Mouse (Mus musculus) neural tube, embryonic 15.5 days (tissue): ENCODE measurements around the gene Rapgef6. TPM values are rescaled to one million over a fixed set of nuclear protein-coding genes. Genes with fewer than 3 reads are reported as not detected.

Experiments used
- ATAC-seq: fragments of 200-750 bp; cut with Nextera tagmentation; 2 replicates; pipeline ENCODE4 v1.8.0; 2017; ENCODE audit warnings: mild to moderate bottlenecking, moderate TSS enrichment, moderate library complexity; ENCODE audit not compliant: low FRiP score
- H3K27ac ChIP-seq: fragments of 300-500 bp; sonication (generic); replicated peaks from 2 replicates; pipeline ENCODE4 v1.5.1; 2015; ENCODE audit warnings: mild to moderate bottlenecking, inconsistent platforms
- H3K27me3 ChIP-seq: fragments of 300-500 bp; sonication (generic); replicated peaks from 2 replicates; pipeline ENCODE4 v1.6.1; 2015; ENCODE audit warnings: inconsistent platforms
- H3K36me3 ChIP-seq: fragments of 300-500 bp; sonication (generic); 2 replicates; pipeline ENCODE4 v1.6.1; 2015; ENCODE audit warnings: inconsistent platforms
- H3K4me1 ChIP-seq: fragments of 300-500 bp; sonication (generic); 2 replicates; pipeline ENCODE4 v1.6.1; 2015; ENCODE audit warnings: inconsistent platforms
- H3K4me2 ChIP-seq: fragments of 300-500 bp; sonication (generic); 2 replicates; pipeline ENCODE4 v1.6.1; 2015; ENCODE audit warnings: inconsistent platforms, mild to moderate bottlenecking, moderate library complexity
- H3K4me3 ChIP-seq: fragments of 300-500 bp; sonication (generic); replicated peaks from 2 replicates; pipeline ENCODE4 v1.5.1; 2015; ENCODE audit warnings: mild to moderate bottlenecking, inconsistent platforms
- H3K9ac ChIP-seq: fragments of 300-500 bp; sonication (generic); replicated peaks from 2 replicates; pipeline ENCODE4 v1.6.1; 2015; ENCODE audit warnings: mild to moderate bottlenecking, inconsistent platforms
- H3K9me3 ChIP-seq: fragments of 300-500 bp; sonication (generic); replicated peaks from 2 replicates; pipeline ENCODE4 v1.6.1; 2016; ENCODE audit warnings: inconsistent platforms
- WGBS: fragments of 180-500 bp; shearing (Covaris S2); methylation state at CpG from one replicate; pipeline ENCODE4 v1.1.7; 2015; ENCODE audit warnings: mixed read lengths; 5-methylcytosine and 5-hydroxymethylcytosine counted together
- polyA plus RNA-seq: library from polyadenylated mRNA; unstranded; fragments of >200 nt; fragmentation: Nextera tagmentation; extraction: Ambion mirVana; gene quantifications from 2 replicates; pipeline ENCODE4 v1.2.1, GENCODE M21; 2015

The Rapgef6 gene
- polyA plus RNA-seq, 1 experiment from 2014 or later: 36.5 TPM

GRCm38 (mm10) chr11:54530391-54530790 is 7.7 kb downstream of the Rapgef6 start:
- WGBS: 54% methylated on average over 1 of the region's 1 CpGs

GRCm38 (mm10) chr11:54530916-54531315 is 8.3 kb downstream of the Rapgef6 start:
- Histone ChIP-seq H3K4me3 (no peak overlapping the region), H3K4me2 (no peak overlapping the region), H3K9me3 (no peaks in the 10 kb centered on the region), H3K9ac (no peak overlapping the region), H3K27me3 (no peaks in the 10 kb centered on the region), H3K27ac (no peak overlapping the region), H3K36me3 (no peaks in the 10 kb centered on the region), H3K4me1 (0 out of 2 replicates have a peak, but pooled peaks cover 3% of the 10 kb centered on the region)
- ATAC-seq: no peak
- WGBS: 100% methylated on average over 1 of the region's 1 CpGs

More at GRCm38 (mm10) chr11:54530391-54530790, 7.7 kb downstream of the Rapgef6 start:
- Histone ChIP-seq H3K36me3 (no peaks in the 10 kb centered on the region), H3K4me3 (no peak overlapping the region), H3K9me3 (no peaks in the 10 kb centered on the region), H3K9ac (no peak overlapping the region), H3K4me1 (0 out of 2 replicates have a peak, but pooled peaks cover 3% of the 10 kb centered on the region), H3K27ac (no peak overlapping the region), H3K4me2 (no peak overlapping the region), H3K27me3 (no peaks in the 10 kb centered on the region)
- no peak for ATAC-seq

GRCm38 (mm10) chr11:54533834-54534233 is 11.2 kb downstream of the Rapgef6 start:
- Histone ChIP-seq H3K4me1 (0 out of 2 replicates have a peak, but pooled peaks cover 3% of the 10 kb centered on the region), H3K27me3 (no peaks in the 10 kb centered on the region), H3K4me2 (no peak overlapping the region), H3K9me3 (no peaks in the 10 kb centered on the region), H3K27ac (no peak overlapping the region), H3K4me3 (no peak overlapping the region), H3K36me3 (no peaks in the 10 kb centered on the region), H3K9ac (no peak overlapping the region)
- no peak for ATAC-seq
- WGBS: 88% methylated on average over 2 of the region's 2 CpGs

GRCm38 (mm10) chr11:54534871-54535270 is 12.2 kb downstream of the Rapgef6 start:
- Histone ChIP-seq H3K4me2 (no peak overlapping the region), H3K9me3 (no peaks in the 10 kb centered on the region), H3K4me1 (0 out of 2 replicates have a peak, but pooled peaks cover 3% of the 10 kb centered on the region), H3K36me3 (no peaks in the 10 kb centered on the region), H3K9ac (no peak overlapping the region), H3K27me3 (no peaks in the 10 kb centered on the region), H3K4me3 (no peak overlapping the region), H3K27ac (no peak overlapping the region)
- 52% methylated on average over 6 of the region's 6 CpGs for WGBS
- no peak for ATAC-seq

- Histone ChIP-seq H3K4me3 (no peak overlapping the region), H3K36me3 (no peaks in the 10 kb centered on the region), H3K27ac (no peak overlapping the region), H3K27me3 (no peaks in the 10 kb centered on the region), H3K9me3 (no peaks in the 10 kb centered on the region), H3K9ac (no peak overlapping the region), H3K4me1 (no peaks in the 10 kb centered on the region), H3K4me2 (no peak overlapping the region)
- no peak for ATAC-seq
- WGBS: 66% methylated on average over 2 of the region's 2 CpGs
These were observed 16.4 kb downstream of the Rapgef6 start for GRCm38 (mm10) chr11:54539031-54539430.

GRCm38 (mm10) chr11:54539486-54539885 is 16.8 kb downstream of the Rapgef6 start:
- no peaks in the 10 kb centered on the region for H3K36me3 ChIP-seq
- ATAC-seq: no peak
- no peak overlapping the region for H3K9ac ChIP-seq
- H3K27me3 ChIP-seq: no peaks in the 10 kb centered on the region
- H3K27ac ChIP-seq: no peak overlapping the region
- H3K4me2 ChIP-seq: no peak overlapping the region
- no peak overlapping the region for H3K4me3 ChIP-seq
- no peaks in the 10 kb centered on the region for H3K4me1 ChIP-seq
- WGBS: 82% methylated on average over 2 of the region's 2 CpGs
- no peaks in the 10 kb centered on the region for H3K9me3 ChIP-seq

- no peaks in the 10 kb centered on the region for H3K9me3 ChIP-seq
- H3K36me3 ChIP-seq: no peaks in the 10 kb centered on the region
- H3K4me1 ChIP-seq: no peaks in the 10 kb centered on the region
- no peak overlapping the region for H3K4me2 ChIP-seq
- H3K9ac ChIP-seq: no peak overlapping the region
- H3K4me3 ChIP-seq: no peak overlapping the region
- no peaks in the 10 kb centered on the region for H3K27me3 ChIP-seq
- ATAC-seq: no peak
- no peak overlapping the region for H3K27ac ChIP-seq
These were observed 17.7 kb downstream of the Rapgef6 start for GRCm38 (mm10) chr11:54540328-54540727.

GRCm38 (mm10) chr11:54542414-54542813 is 19.8 kb downstream of the Rapgef6 start:
- H3K4me2 ChIP-seq: no peak overlapping the region
- no peaks in the 10 kb centered on the region for H3K27me3 ChIP-seq
- H3K4me1 ChIP-seq: no peaks in the 10 kb centered on the region
- no peak overlapping the region for H3K27ac ChIP-seq
- no peaks in the 10 kb centered on the region for H3K9me3 ChIP-seq
- H3K36me3 ChIP-seq: no peaks in the 10 kb centered on the region
- no peak for ATAC-seq
- H3K9ac ChIP-seq: no peak overlapping the region
- no peak overlapping the region for H3K4me3 ChIP-seq

GRCm38 (mm10) chr11:54554970-54555369 is 32.3 kb downstream of the Rapgef6 start:
- no peaks in the 10 kb centered on the region for H3K9me3 ChIP-seq
- no peak overlapping the region for H3K4me2 ChIP-seq
- ATAC-seq: no peak
- H3K27me3 ChIP-seq: no peaks in the 10 kb centered on the region
- no peaks in the 10 kb centered on the region for H3K4me1 ChIP-seq
- WGBS: 88% methylated on average over 2 of the region's 2 CpGs
- no peak overlapping the region for H3K27ac ChIP-seq
- H3K36me3 ChIP-seq: no peaks in the 10 kb centered on the region
- no peak overlapping the region for H3K9ac ChIP-seq
- H3K4me3 ChIP-seq: no peak overlapping the region

- 90% methylated on average over 5 of the region's 5 CpGs for WGBS
- no peak for ATAC-seq
- no peaks in the 10 kb centered on the region for H3K27me3 ChIP-seq
- no peaks in the 10 kb centered on the region for H3K4me1 ChIP-seq
- no peak overlapping the region for H3K9ac ChIP-seq
- H3K4me2 ChIP-seq: no peak overlapping the region
- H3K9me3 ChIP-seq: no peaks in the 10 kb centered on the region
- H3K27ac ChIP-seq: no peak overlapping the region
- no peak overlapping the region for H3K4me3 ChIP-seq
- no peaks in the 10 kb centered on the region for H3K36me3 ChIP-seq
These were observed 40.1 kb downstream of the Rapgef6 start for GRCm38 (mm10) chr11:54562761-54563160.

- WGBS: 73% methylated on average over 1 of the region's 1 CpGs
- Histone ChIP-seq H3K4me3 (no peak overlapping the region), H3K9ac (no peak overlapping the region), H3K9me3 (no peaks in the 10 kb centered on the region), H3K27ac (no peak overlapping the region), H3K36me3 (no peaks in the 10 kb centered on the region), H3K4me1 (no peaks in the 10 kb centered on the region), H3K4me2 (no peak overlapping the region), H3K27me3 (no peaks in the 10 kb centered on the region)
- ATAC-seq: no peak
These were observed 45.3 kb downstream of the Rapgef6 start for GRCm38 (mm10) chr11:54567959-54568358.

GRCm38 (mm10) chr11:54574741-54575140 is 52.1 kb downstream of the Rapgef6 start:
- Histone ChIP-seq H3K4me1 (no peaks in the 10 kb centered on the region), H3K9me3 (no peaks in the 10 kb centered on the region), H3K4me2 (no peak overlapping the region), H3K9ac (no peak overlapping the region), H3K27ac (no peak overlapping the region), H3K4me3 (no peak overlapping the region), H3K36me3 (no peaks in the 10 kb centered on the region), H3K27me3 (no peaks in the 10 kb centered on the region)
- no peak for ATAC-seq
- WGBS: 99% methylated on average over 2 of the region's 2 CpGs

GRCm38 (mm10) chr11:54592585-54592984 is 69.9 kb downstream of the Rapgef6 start:
- Histone ChIP-seq H3K9ac (no peak overlapping the region), H3K4me2 (no peak overlapping the region), H3K27me3 (no peaks in the 10 kb centered on the region), H3K27ac (peak overlapping the region; percentile 33; the same call in 1 of the 2 replicates), H3K4me3 (no peak overlapping the region), H3K4me1 (peaks cover 11% of the 10 kb centered on the region), H3K36me3 (no peaks in the 10 kb centered on the region), H3K9me3 (no peaks in the 10 kb centered on the region)
- ATAC-seq: no peak
- 34% methylated on average over 3 of the region's 3 CpGs for WGBS
